Mouse (Mus musculus) ovary, postnatal 36 days (tissue): ENCODE data around the gene Scp2d1.
"Not testable (repeated sequence)": the region's sequence is repeated elsewhere in the genome, so short reads cannot be mapped to it uniquely, and the experiment has no call there.

Source experiments
- DNase-seq: peaks from one replicate; pipeline ENCODE4 v3.0.0; 2022; ENCODE audit warnings: low spot score, mixed read lengths

Scp2d1 gene

GRCm38 (mm10) chr2:144823356-144823755 is at the start of gene Scp2d1:
Gene Scp2d1 (plus strand): TSS chr2:144823656.
- DNase-seq, result not testable (repeated sequence)

GRCm38 (mm10) chr2:144774636-144775160 is 48.8 kb upstream of the Scp2d1 start:
- DNase-seq, result no peak

- DNase-seq, result no peak
Measured at GRCm38 (mm10) chr2:144775626-144776025, 47.8 kb upstream of the Scp2d1 start.

GRCm38 (mm10) chr2:144779263-144779662 is 44.2 kb upstream of the Scp2d1 start:
- DNase-seq, result no peak

- DNase-seq, result no peak
Measured at GRCm38 (mm10) chr2:144780731-144781130, 42.7 kb upstream of the Scp2d1 start.

- DNase-seq, result no peak
Measured at GRCm38 (mm10) chr2:144781871-144782270, 41.6 kb upstream of the Scp2d1 start.

- DNase-seq, result no peak
Measured at GRCm38 (mm10) chr2:144782481-144782880, 41.0 kb upstream of the Scp2d1 start.

GRCm38 (mm10) chr2:144783190-144783589 is 40.3 kb upstream of the Scp2d1 start:
- no peak for DNase-seq

GRCm38 (mm10) chr2:144783831-144784230 is 39.6 kb upstream of the Scp2d1 start:
- DNase-seq, result no peak

- no peak for DNase-seq
Measured at GRCm38 (mm10) chr2:144791671-144792294, 31.7 kb upstream of the Scp2d1 start.

GRCm38 (mm10) chr2:144797515-144797914 is 25.9 kb upstream of the Scp2d1 start:
- no peak for DNase-seq

GRCm38 (mm10) chr2:144807766-144808754 is 15.4 kb upstream of the Scp2d1 start:
- no peak for DNase-seq

- DNase-seq, result no peak
Measured at GRCm38 (mm10) chr2:144828457-144828985, 5.1 kb downstream of the Scp2d1 start.

GRCm38 (mm10) chr2:144836667-144837311 is 13.3 kb downstream of the Scp2d1 start:
- no peak for DNase-seq

GRCm38 (mm10) chr2:144837312-144837679 is 13.8 kb downstream of the Scp2d1 start:
- DNase-seq, result no peak

GRCm38 (mm10) chr2:144868827-144869226 is 45.4 kb downstream of the Scp2d1 start:
- peak; percentile 10 for DNase-seq
